Mouse (Mus musculus): ENCODE data around the gene Actr6. TPM values are rescaled to one million over a fixed set of nuclear protein-coding genes. Genes with fewer than 3 reads are reported as not detected.

Actr6 gene
- total and polyA plus RNA-seq, 3 experiments = 11.7 to 48.4 (median 18.0) TPM

- Histone ChIP-seq H3K9ac (ENCODE audit: insufficient read depth, low read depth) (peak within 1 kb of the TSS; percentile 82), H3K27ac (ENCODE audit: insufficient read depth, low read depth) (peak within 1 kb of the TSS; percentile 34)
- peak; percentile 80 for DNase-seq (ENCODE audit: extremely low read depth)
Measured at GRCm38 (mm10) chr10:89744871-89745665, 13.0 kb upstream of the Actr6 start, which contains the start of gene Uhrf1bp1l. TSS of gene Uhrf1bp1l (plus strand) at chr10:89744991.

GRCm38 (mm10) chr10:89744341-89744740 is 12.2 kb upstream of the Actr6 start:
- Histone ChIP-seq H3K36me3 (replicated peaks in 1 of 2; ENCODE audit: control insufficient read depth in 1 of 2, insufficient read depth in 1 of 2, low read length in 1 of 2) (peaks cover 0 to 3% of the 10 kb centered on the region in 2 experiments), H3K79me2 (replicated peaks; ENCODE audit: control insufficient read depth, extremely low read depth, insufficient read depth, poor library complexity, severe bottlenecking) (peaks cover 18% of the 10 kb centered on the region), H3K4me2 (ENCODE audit: insufficient read depth, low read depth, poor library complexity, severe bottlenecking) (peak overlapping the region; percentile 75), H3K4me3 (replicated peaks in 1 of 3; ENCODE audit: low read depth in 2 of 3, low read length in 2 of 3, poor library complexity in 1 of 3) (peak overlapping the region; percentile 61 to 86 (median 63)), H3K4me1 (ENCODE audit: control insufficient read depth in 1 of 2, insufficient read depth in 2 of 2) (peaks cover 4 to 36% of the 10 kb centered on the region in 2 experiments; a peak in 3 of 4 replicates), H3K27ac (ENCODE audit: insufficient read depth, low read depth) (no peak overlapping the region), H3K27me3 (replicated peaks) (no peaks in the 10 kb centered on the region), H3K9me3 (replicated peaks; ENCODE audit: low read length) (no peaks in the 10 kb centered on the region), H3K9ac (ENCODE audit: insufficient read depth, low read depth) (peak overlapping the region; percentile 57)
- DNase-seq (ENCODE audit: extremely low read depth) = no peak
- TF ChIP-seq UBTF (IDR thresholded peaks at IDR 0.05; ENCODE audit: low read depth, low read length) (no peak), IRF4 (IDR thresholded peaks at IDR 0.05; ENCODE audit: low read depth, low read length) (no peak; the same call in 1 of the 2 replicates), MAZ (IDR thresholded peaks at IDR 0.05; ENCODE audit: low read depth, low read length) (0 out of 2 replicates have a peak, but pooled peaks have one; percentile 42), MXI1 (IDR thresholded peaks at IDR 0.05; ENCODE audit: low read depth, low read length) (0 out of 2 replicates have a peak, but pooled peaks have one; percentile 13), ZMIZ1 (IDR thresholded peaks at IDR 0.05; ENCODE audit: low read depth, low read length) (no peak), JUN (IDR thresholded peaks at IDR 0.05; ENCODE audit: insufficient read depth, low read depth, low read length) (no peak), TBP (conservative IDR thresholded peaks at IDR 0.05; ENCODE audit: low read depth, low read length) (no peak), EP300 (IDR thresholded peaks at IDR 0.05; ENCODE audit: low read length) (peak; percentile 12; the same call in 1 of the 2 replicates)
- dilution Hi-C loops (cut with MboI; ENCODE audit: extremely low pct_ligation_motif_present, extremely low pct_unique_long_range_greater_than_20kb, low sequenced_read_pairs) = no loop called here
- in situ Hi-C loops (cut with MboI; ENCODE audit: low pct_ligation_motif_present, low pct_unique_long_range_greater_than_20kb, low sequenced_read_pairs) = no loop called here

More at GRCm38 (mm10) chr10:89744871-89745665, 13.0 kb upstream of the Actr6 start, which contains the start of gene Uhrf1bp1l:
- TF ChIP-seq JUN (IDR thresholded peaks at IDR 0.05; ENCODE audit: insufficient read depth, low read depth, low read length) (no peak), PAX5 (IDR thresholded peaks at IDR 0.05; ENCODE audit: low read length) (no peak), MAFK (IDR thresholded peaks at IDR 0.05; ENCODE audit: insufficient replicate concordance, low read length) (no peak), MXI1 (IDR thresholded peaks at IDR 0.05; ENCODE audit: low read depth, low read length) (peak; percentile 68), NRF1 (IDR thresholded peaks at IDR 0.05; ENCODE audit: low read depth, low read length) (peak; percentile 39; the same call in 1 of the 2 replicates), SMC3 (IDR thresholded peaks at IDR 0.05; ENCODE audit: low read depth, low read length) (no peak), TCF12 (IDR thresholded peaks at IDR 0.05; ENCODE audit: low read depth, low read length) (peak; percentile 89), ZMIZ1 (IDR thresholded peaks at IDR 0.05; ENCODE audit: low read depth, low read length) (peak; percentile 64; the same call in 1 of the 2 replicates), ZKSCAN1 (IDR thresholded peaks at IDR 0.05; ENCODE audit: borderline replicate concordance, low read depth, low read length) (no peak), ETS1 (conservative IDR thresholded peaks at IDR 0.05; ENCODE audit: low read depth, low read length) (no peak), TBP (conservative IDR thresholded peaks at IDR 0.05; ENCODE audit: low read depth, low read length) (no peak), RAD21 (IDR thresholded peaks at IDR 0.05; ENCODE audit: low read depth, low read length) (no peak), MEF2A (IDR thresholded peaks at IDR 0.05; ENCODE audit: borderline replicate concordance, low read depth, low read length) (no peak), HCFC1 (IDR thresholded peaks at IDR 0.05; ENCODE audit: low read depth, low read length) (no peak), ZNF384 (IDR thresholded peaks at IDR 0.05; ENCODE audit: low read depth, low read length) (no peak), JUND (conservative IDR thresholded peaks at IDR 0.05; ENCODE audit: low read depth, low read length) (no peak), GABPA (IDR thresholded peaks at IDR 0.05; ENCODE audit: insufficient replicate concordance, low read depth, low read length) (no peak), MAZ (IDR thresholded peaks at IDR 0.05; ENCODE audit: low read depth, low read length) (0 out of 2 replicates have a peak, but pooled peaks have one; percentile 39), MYC (IDR thresholded peaks at IDR 0.05; ENCODE audit: low read depth, low read length) (no peak), BHLHE40 (IDR thresholded peaks at IDR 0.05; ENCODE audit: low read depth, low read length) (no peak), UBTF (IDR thresholded peaks at IDR 0.05; ENCODE audit: low read depth, low read length) (peak; percentile 86; the same call in 1 of the 2 replicates), ELF1 (IDR thresholded peaks at IDR 0.05; ENCODE audit: low read depth, low read length) (peak; percentile 87), CTCF (conservative IDR thresholded peaks at IDR 0.05 in 1 of 2, IDR thresholded peaks at IDR 0.05 in 1 of 2; ENCODE audit: low read depth in 2 of 2, low read length in 2 of 2) (peak in 1 of 2 experiments; percentile 36; a peak in 2 of 4 replicates), USF1 (IDR thresholded peaks at IDR 0.05; ENCODE audit: low read depth, low read length) (no peak), POLR2AphosphoS2 (IDR thresholded peaks at IDR 0.05; ENCODE audit: low read depth, low read length) (no peak), NELFE (IDR thresholded peaks at IDR 0.05; ENCODE audit: low read depth, low read length) (peak; percentile 88), IRF4 (IDR thresholded peaks at IDR 0.05; ENCODE audit: low read depth, low read length) (no peak; the same call in 1 of the 2 replicates), KAT2A (IDR thresholded peaks at IDR 0.05; ENCODE audit: insufficient replicate concordance, low read length) (no peak), ZC3H11A (IDR thresholded peaks at IDR 0.05; ENCODE audit: low read depth, low read length) (no peak), USF2 (conservative IDR thresholded peaks at IDR 0.05; ENCODE audit: low read depth, low read length) (no peak), RCOR1 (conservative IDR thresholded peaks at IDR 0.05; ENCODE audit: low read depth, low read length) (no peak), EP300 (IDR thresholded peaks at IDR 0.05; ENCODE audit: low read length) (no peak), POLR2A (IDR thresholded peaks at IDR 0.05; ENCODE audit: low read depth, low read length) (peak; percentile 89), CHD1 (IDR thresholded peaks at IDR 0.05; ENCODE audit: low read depth, low read length) (no peak), MAX (IDR thresholded peaks at IDR 0.05; ENCODE audit: low read length) (no peak), CHD2 (IDR thresholded peaks at IDR 0.05; ENCODE audit: low read length) (no peak), E2F4 (IDR thresholded peaks at IDR 0.05; ENCODE audit: insufficient replicate concordance, low read depth, low read length) (no peak), SIN3A (IDR thresholded peaks at IDR 0.05; ENCODE audit: low read length) (peak; percentile 45)
- Histone ChIP-seq H3K4me2 (ENCODE audit: insufficient read depth, low read depth, poor library complexity, severe bottlenecking) (peak within 1 kb of the TSS; percentile 75), H3K27me3 (replicated peaks) (no peaks in the 10 kb centered on the region), H3K79me2 (replicated peaks; ENCODE audit: control insufficient read depth, extremely low read depth, insufficient read depth, poor library complexity, severe bottlenecking) (peaks cover 18% of the 10 kb centered on the region), H3K4me3 (replicated peaks in 1 of 3; ENCODE audit: low read depth in 2 of 3, low read length in 2 of 3, poor library complexity in 1 of 3) (peak within 1 kb of the TSS; percentile 68 to 86 (median 79)), H3K4me1 (ENCODE audit: control insufficient read depth in 1 of 2, insufficient read depth in 2 of 2) (peaks cover 4 to 36% of the 10 kb centered on the region in 2 experiments; a peak in 3 of 4 replicates), H3K36me3 (replicated peaks in 1 of 2; ENCODE audit: control insufficient read depth in 1 of 2, insufficient read depth in 1 of 2, low read length in 1 of 2) (peaks cover 0 to 7% of the 10 kb centered on the region in 2 experiments), H3K9me3 (replicated peaks; ENCODE audit: low read length) (no peaks in the 10 kb centered on the region)
- dilution Hi-C loops (cut with MboI; ENCODE audit: extremely low pct_ligation_motif_present, extremely low pct_unique_long_range_greater_than_20kb, low sequenced_read_pairs) = no loop called here
- in situ Hi-C loops (cut with MboI; ENCODE audit: low pct_ligation_motif_present, low pct_unique_long_range_greater_than_20kb, low sequenced_read_pairs) = no loop called here
